Mouse (Mus musculus): ENCODE results near the gene Ascl1. TPM values are rescaled to one million over a fixed set of nuclear protein-coding genes. Genes with fewer than 3 reads are reported as not detected.

The Ascl1 gene
- polyA plus RNA-seq, 1 experiment from 2014 or later, result 2.4 TPM

Other genes with a start within 250 kb of the Ascl1 start
- gene Pah, start 28.1 kb upstream of the Ascl1 start, polyA plus RNA-seq (2014; fragmentation: Nextera tagmentation; extraction: Ambion mirVana), result not detected in 2 replicates